Mouse (Mus musculus): ENCODE results near the gene Vps11. TPM values are rescaled to one million over a fixed set of nuclear protein-coding genes. Genes with fewer than 3 reads are reported as not detected.
"Not testable (repeated sequence)": the region's sequence is repeated elsewhere in the genome, so short reads cannot be mapped to it uniquely, and the experiment has no call there.

Vps11 gene
- total RNA-seq, 2 experiments from 2014 or later: 14.3 to 14.8 TPM

- intact Hi-C loops (cut with DNase I): loop anchor here (5.0 kb wide), 1 partner anchor 45 kb away; no protein-coding TSS in a partner anchor
- no peak for DNase-seq (ENCODE audit: low spot score)
Observed at GRCm38 (mm10) chr9:44337436-44338169, 23.9 kb downstream of the Vps11 start.

DNA sequence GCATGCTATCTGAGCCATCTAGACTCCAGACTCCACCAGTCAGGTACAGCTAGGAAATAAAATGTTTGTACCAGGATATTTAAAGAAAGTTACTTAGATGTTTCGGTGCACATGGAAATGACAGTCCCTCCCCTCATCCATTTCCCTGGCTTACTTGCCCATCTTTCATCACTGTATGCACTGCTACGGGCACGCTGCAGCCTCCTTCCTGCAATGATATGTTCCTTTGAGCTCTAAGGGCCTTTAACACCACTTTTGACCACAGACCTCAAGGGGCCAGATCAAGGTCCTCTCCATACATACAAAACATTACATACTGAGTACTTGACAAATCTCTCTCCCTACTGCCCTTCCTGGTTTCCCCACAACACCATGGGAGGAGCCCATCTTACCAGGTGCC lies 24.5 kb downstream of the Vps11 start:
- intact Hi-C loops (cut with DNase I): loop anchor here (5.0 kb wide), 1 partner anchor 45 kb away; no protein-coding TSS in a partner anchor
- no peak for DNase-seq (ENCODE audit: low spot score)

GRCm38 (mm10) chr9:44336513-44336912 lies 25.0 kb downstream of the Vps11 start:
- intact Hi-C loops (cut with DNase I): loop anchor here (5.0 kb wide), 1 partner anchor 44 kb away; no protein-coding TSS in a partner anchor
- DNase-seq (ENCODE audit: low spot score): not testable (repeated sequence)

DNA sequence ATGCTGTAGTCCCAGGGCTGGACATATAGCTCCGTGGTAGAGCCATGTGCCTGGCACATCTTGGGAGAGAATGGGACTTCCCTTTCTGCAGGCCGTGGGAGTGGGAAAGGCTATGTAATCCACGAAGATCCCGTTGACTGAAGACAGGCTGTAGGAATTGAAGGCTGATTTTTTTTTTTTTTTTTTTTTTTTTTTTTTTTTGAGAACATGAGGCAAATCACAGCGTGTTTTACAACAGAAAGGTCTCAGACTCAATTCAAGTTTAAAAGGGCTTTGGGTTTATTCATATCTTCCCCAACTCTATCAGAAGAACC lies 25.4 kb downstream of the Vps11 start:
- DNase-seq (ENCODE audit: low spot score): no peak
- intact Hi-C loops (cut with DNase I): loop anchor here (5.0 kb wide), 1 partner anchor 44 kb away; no protein-coding TSS in a partner anchor

GRCm38 (mm10) chr9:44335331-44336092 lies 26.0 kb downstream of the Vps11 start:
- no peak for DNase-seq (ENCODE audit: low spot score)
- intact Hi-C loops (cut with DNase I): loop anchor here (5.0 kb wide), 1 partner anchor 43 kb away; no protein-coding TSS in a partner anchor

DNA sequence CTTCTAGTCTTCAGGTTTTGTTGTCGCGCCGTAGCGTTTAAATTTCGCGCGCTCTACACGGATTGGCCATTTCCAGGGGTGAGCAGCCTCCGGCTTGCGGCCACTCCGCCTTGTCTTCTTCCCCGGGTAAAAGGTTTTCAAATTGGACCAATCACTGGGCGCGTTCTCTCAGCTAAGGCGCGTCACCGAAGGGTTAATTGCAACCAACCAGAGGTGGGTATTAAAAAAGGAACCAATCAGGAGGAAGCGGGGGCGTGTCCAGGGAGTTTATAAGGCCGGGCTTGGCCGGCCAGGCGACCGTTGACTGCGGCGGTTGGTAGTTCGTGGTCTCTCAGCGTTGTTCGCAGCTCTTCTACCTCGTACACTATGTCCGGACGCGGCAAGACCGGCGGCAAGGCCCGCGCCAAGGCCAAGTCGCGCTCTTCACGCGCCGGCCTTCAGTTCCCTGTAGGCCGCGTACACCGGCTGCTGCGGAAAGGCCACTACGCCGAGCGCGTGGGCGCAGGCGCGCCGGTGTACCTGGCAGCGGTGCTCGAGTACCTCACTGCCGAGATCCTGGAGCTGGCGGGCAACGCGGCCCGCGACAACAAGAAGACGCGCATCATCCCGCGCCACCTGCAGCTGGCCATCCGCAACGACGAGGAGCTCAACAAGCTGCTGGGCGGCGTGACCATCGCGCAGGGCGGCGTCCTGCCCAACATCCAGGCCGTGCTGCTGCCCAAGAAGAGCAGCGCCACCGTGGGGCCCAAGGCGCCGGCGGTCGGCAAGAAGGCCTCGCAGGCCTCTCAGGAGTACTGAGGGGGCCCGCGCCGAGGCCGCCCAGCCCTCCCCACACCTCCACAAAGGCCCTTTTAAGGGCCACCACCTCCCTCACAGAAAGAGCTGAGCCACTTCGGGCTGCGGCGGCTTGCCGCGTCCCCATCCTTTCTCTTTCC lies 26.8 kb downstream of the Vps11 start, which contains the start of gene H2afx:
H2afx (plus strand) TSS at position 299 of the 935 bp plus-strand sequence.
- intact Hi-C loops (cut with DNase I): loop anchor here (5.0 kb wide), 1 partner anchor 42 kb away; no protein-coding TSS in a partner anchor
- peak; percentile 99 for DNase-seq (ENCODE audit: low spot score)

DNA sequence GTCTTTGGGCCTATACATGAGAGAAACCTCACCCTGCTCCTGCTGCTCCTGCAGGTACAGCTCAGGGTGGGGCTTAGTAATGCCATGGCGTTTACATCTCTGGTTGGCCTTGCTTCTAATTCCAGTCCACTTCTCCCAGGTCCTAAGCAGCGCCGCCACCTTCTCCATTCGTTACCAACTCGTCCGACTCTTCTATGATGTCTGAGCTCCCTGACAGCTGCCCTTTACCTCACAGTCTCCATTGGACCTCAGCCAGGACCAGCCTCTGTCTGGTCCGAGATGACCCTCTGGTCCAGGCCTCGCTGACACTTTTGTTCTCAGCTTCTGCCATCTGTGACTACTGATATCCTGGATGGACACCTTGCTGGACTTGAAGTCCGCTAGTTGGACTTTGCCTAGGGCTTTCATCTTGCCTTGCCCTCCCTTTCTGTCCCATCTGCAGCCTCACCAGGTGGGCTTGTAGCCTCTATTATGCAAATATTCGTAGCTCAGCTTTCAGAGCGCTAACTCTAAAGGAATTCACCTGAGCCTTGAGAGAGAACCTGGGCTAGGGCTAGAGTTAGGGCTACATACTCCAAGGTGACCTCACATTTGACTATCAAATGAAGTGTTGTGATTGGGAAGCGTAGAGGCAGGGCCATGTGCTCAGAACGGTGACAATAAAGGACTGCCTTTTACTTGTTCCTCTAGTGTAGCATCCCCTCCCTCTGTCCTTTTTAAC lies 28.4 kb downstream of the Vps11 start:
- intact Hi-C loops (cut with DNase I): no loop called here

GRCm38 (mm10) chr9:44330736-44331135 lies 30.7 kb downstream of the Vps11 start:
- no peak for DNase-seq (ENCODE audit: low spot score)
- intact Hi-C loops (cut with DNase I): no loop called here

More for the DNA sequence above, 28.4 kb downstream of the Vps11 start:
- DNase-seq (ENCODE audit: low spot score): no peak

DNA sequence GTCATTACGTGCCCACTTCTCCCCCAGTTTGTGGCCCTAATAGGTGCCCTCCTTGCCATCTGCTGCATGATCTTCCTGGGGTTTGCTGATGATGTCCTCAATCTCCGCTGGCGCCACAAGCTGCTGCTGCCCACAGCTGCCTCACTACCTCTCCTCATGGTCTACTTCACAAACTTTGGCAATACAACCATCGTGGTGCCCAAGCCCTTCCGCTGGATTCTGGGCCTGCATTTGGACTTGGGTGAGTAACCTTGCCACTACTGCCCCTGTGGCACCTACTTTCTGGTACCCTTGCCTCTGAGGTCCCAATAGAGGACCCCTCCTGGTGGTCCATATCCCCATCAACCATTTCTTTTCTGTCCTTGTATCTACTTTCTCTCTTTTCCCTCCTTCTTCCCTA lies 33.5 kb downstream of the Vps11 start:
- intact Hi-C loops (cut with DNase I): loop anchor here (2.0 kb wide), 1 partner anchor 23 kb away; the partner anchor contains the start of gene Hinfp

GRCm38 (mm10) chr9:44327064-44327711 lies 34.3 kb downstream of the Vps11 start:
- peak; percentile 51 for DNase-seq (ENCODE audit: low spot score)
- intact Hi-C loops (cut with DNase I): loop anchor here (2.0 kb wide), 1 partner anchor 22 kb away; the partner anchor contains the start of gene Hinfp

More for the DNA sequence above, 33.5 kb downstream of the Vps11 start:
- DNase-seq (ENCODE audit: low spot score): no peak

DNA sequence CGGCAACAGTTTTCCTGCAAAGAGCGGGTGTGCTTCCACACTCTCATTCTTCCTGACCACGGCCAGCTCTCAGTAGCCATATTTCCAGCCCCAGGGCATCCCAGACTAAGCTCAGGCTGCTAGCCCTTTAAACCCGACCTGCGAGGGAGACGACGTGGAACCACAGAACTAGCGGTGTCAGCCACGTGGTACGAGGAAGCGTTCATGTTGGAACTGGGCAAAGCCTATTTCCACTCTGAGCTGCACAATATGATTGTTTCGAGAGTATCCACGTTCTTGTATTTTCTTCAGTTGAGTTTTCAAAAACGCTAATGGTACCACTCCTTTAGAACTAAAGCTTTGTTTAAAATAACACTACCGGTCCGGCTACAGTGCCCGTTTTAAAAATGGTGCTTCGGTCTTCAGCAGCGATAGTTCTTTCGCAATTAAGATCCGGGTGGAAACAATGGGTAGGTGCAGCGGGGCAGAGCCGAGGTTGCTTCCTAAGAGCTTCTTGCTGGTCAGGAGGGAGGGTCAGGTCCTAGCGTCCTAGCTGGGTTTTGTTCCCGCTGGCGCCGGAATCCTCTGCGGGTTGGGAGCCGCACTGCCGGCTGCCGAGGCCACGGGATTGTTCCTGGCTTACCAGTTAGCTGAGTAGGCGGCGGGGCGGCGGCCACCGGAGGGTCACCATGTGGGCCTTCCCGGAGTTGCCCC lies 35.0 kb downstream of the Vps11 start:
- intact Hi-C loops (cut with DNase I): loop anchor here (2.0 kb wide), 1 partner anchor 22 kb away; the partner anchor contains the start of gene Hinfp
- peak; percentile 78 for DNase-seq (ENCODE audit: low spot score)

DNA sequence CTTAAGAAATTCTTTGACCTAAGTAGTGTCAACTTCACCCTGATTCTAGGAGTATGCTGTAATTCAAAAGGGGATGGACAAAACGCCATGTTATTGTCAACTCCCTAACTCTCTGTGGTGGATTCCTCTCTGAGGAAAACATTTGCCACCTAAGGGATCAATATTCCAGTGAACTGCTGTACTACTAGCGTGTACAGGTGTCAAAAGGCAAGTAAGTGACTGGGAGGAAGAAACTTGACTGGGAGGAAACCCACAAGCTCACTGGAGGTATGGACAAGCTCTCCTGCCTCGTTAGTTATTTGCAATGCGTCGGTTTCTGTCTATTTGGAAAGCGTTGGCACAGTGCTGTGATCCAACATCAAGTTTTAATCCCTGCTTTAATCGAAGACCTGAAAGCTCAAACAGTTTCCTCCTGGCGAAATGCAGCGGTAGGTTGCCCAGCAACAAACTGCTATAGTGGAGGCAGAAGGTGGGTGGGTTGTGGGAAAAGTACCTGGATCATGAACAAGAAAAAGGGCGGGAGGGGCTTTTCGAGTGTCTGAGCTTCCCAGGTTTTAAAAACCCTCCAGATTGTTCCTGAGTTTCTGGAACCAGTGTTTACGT lies 35.6 kb downstream of the Vps11 start, which contains the start of gene Dpagt1:
Dpagt1 (plus strand) TSS at position 252 of the 603 bp plus-strand sequence.
- no peak for DNase-seq (ENCODE audit: low spot score)

DNA sequence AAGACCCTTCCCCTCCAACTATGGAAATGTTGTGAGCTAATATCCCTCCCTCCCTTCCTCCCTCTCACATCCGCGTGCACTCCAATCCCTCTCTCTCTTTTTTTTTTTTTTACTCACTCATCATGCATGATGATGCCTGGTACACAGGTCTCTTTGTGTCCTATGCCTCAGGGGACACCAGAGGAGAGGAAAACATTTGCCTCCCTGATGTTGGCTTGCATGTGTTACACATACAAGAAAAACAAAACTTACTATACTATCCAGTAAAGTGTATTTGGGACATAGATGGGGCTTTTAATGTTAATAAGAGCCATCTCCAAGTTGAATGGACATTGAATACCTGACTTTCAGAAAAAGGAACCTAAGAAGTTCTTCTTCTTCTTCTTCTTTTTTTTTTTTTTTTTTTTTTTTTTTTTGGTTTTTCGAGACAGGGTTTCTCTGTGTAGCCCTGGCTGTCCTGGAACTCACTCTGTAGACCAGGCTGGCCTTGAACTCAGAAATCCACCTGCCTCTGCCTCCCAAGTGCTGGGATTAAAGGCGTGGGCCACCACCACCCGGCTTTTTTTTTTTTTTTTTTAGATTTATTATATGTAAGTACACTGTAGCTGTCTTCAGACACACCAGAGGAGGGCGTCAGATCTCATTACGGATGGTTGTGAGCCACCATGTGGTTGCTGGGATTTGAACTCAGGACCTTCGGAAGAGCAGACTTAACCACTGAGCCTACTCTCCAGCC lies 36.3 kb downstream of the Vps11 start:
- intact Hi-C loops (cut with DNase I); DNase-seq (ENCODE audit: low spot score): not testable (repeated sequence)

More for the DNA sequence above, 35.6 kb downstream of the Vps11 start, which contains the start of gene Dpagt1:
- intact Hi-C loops (cut with DNase I): loop anchor here (2.0 kb wide), 1 partner anchor 21 kb away; the partner anchor contains the start of gene Hinfp

GRCm38 (mm10) chr9:44324147-44324546 lies 37.3 kb downstream of the Vps11 start:
- intact Hi-C loops (cut with DNase I): no loop called here
- no peak for DNase-seq (ENCODE audit: low spot score)

DNA sequence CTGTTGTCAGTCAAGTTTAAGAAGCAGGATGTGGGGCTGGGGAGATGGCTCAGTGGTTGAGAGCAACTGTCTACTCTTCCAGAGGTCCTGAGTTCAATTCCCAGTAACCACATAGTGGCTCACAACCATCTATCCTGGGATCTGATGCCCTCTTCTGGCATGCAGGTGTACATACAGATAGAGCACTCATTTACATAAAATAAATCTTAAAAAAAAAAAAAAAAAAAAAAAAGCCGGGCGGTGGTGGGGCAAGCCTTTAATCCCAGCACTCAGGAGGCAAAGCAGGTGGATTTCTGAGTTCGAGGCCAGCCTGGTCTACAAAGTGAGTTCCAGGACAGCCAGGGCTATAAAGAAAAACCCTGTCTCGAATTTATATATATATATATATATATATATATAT lies 37.8 kb downstream of the Vps11 start:
- DNase-seq (ENCODE audit: low spot score); intact Hi-C loops (cut with DNase I): not testable (repeated sequence)

GRCm38 (mm10) chr9:44320799-44321133 lies 40.7 kb downstream of the Vps11 start:
- intact Hi-C loops (cut with DNase I): no loop called here
- DNase-seq (ENCODE audit: low spot score): no peak

Measured in heart, postnatal 25 days (tissue).